Mouse (Mus musculus) liver, embryonic 16.5 days (tissue): ENCODE results near the gene Spast. TPM values are rescaled to one million over a fixed set of nuclear protein-coding genes. Genes with fewer than 3 reads are reported as not detected.

Experiments used
- ATAC-seq: fragments of 200-750 bp; cut with Nextera tagmentation; 2 replicates; pipeline ENCODE4 v1.8.0; 2017; ENCODE audit warnings: low read depth, mild to moderate bottlenecking, moderate number of reproducible peaks, moderate library complexity
- H3K27ac ChIP-seq: fragments of 300-500 bp; sonication (generic); 2 replicates; pipeline ENCODE4 v1.5.1; 2014; ENCODE audit warnings: mild to moderate bottlenecking, low read length
- H3K27me3 ChIP-seq: fragments of 300-500 bp; sonication (generic); 2 replicates; pipeline ENCODE4 v1.6.1; 2014; ENCODE audit warnings: low read depth, low read length, mixed read lengths; ENCODE audit not compliant: control insufficient read depth, insufficient read depth
- H3K36me3 ChIP-seq: fragments of 300-500 bp; sonication (generic); 2 replicates; pipeline ENCODE4 v1.6.1; 2014; ENCODE audit warnings: mild to moderate bottlenecking; ENCODE audit not compliant: control insufficient read depth, insufficient read depth
- H3K4me1 ChIP-seq: fragments of 300-500 bp; sonication (generic); 2 replicates; pipeline ENCODE4 v1.6.1; 2014; ENCODE audit warnings: low read depth, low read length, mixed read lengths; ENCODE audit not compliant: control insufficient read depth
- H3K4me2 ChIP-seq: fragments of 300-500 bp; sonication (generic); 2 replicates; pipeline ENCODE4 v1.6.1; 2014; ENCODE audit warnings: low read depth, low read length, mixed read lengths
- H3K4me3 ChIP-seq: fragments of 300-500 bp; sonication (generic); 2 replicates; pipeline ENCODE4 v1.5.1; 2014; ENCODE audit warnings: low read depth, mild to moderate bottlenecking, low read length
- H3K9ac ChIP-seq: fragments of 300-500 bp; sonication (generic); 2 replicates; pipeline ENCODE4 v1.6.1; 2014; ENCODE audit warnings: low read depth, low read length
- H3K9me3 ChIP-seq: fragments of 300-500 bp; sonication (generic); replicated peaks from 2 replicates; pipeline ENCODE4 v1.6.1; 2016; ENCODE audit warnings: low read length; ENCODE audit not compliant: control insufficient read depth
- WGBS: fragments of 180-500 bp; shearing (Covaris S2); extraction: QIAGEN DNeasy Blood & Tissue Kit; methylation state at CpG from one replicate; pipeline ENCODE4 v1.1.7; 2014; ENCODE audit not compliant: insufficient replicate concordance; 5-methylcytosine and 5-hydroxymethylcytosine counted together
- polyA plus RNA-seq: library from polyadenylated mRNA; unstranded; fragments of >200 nt; fragmentation: Nextera tagmentation; extraction: Ambion mirVana; gene quantifications from 2 replicates; pipeline ENCODE4 v1.2.1, GENCODE M21; 2015

Gene Spast
- polyA plus RNA-seq, 1 experiment from 2014 or later, result 4.2 TPM

DNA sequence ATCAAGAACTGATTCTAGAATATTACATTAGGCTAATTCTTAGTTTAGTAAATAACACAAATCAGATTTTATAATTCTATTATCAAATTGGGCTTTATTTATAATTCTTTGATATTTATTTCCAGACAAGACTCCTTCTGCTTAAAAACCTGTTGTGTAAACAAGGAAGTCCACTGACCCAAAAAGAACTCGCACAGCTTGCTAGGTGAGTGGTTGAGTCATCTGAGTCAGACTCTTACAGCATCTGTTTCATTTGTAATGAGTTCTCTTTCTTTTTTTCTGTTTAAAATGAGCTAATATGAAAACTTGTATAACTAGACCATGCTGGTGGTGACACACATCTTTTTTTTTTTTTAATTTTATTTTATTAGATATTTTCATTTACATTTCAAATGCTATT lies 38.1 kb downstream of the Spast start:
- H3K4me1 ChIP-seq, result no peaks in the 10 kb centered on the region
- peaks cover 22% of the 10 kb centered on the region for H3K36me3 ChIP-seq
- WGBS, result 82% methylated on average over 1 of the region's 1 CpGs
- no peak overlapping the region for H3K4me2 ChIP-seq
- no peak overlapping the region for H3K4me3 ChIP-seq
- no peak overlapping the region for H3K27ac ChIP-seq
- no peaks in the 10 kb centered on the region for H3K9me3 ChIP-seq
- no peaks in the 10 kb centered on the region for H3K27me3 ChIP-seq
- no peak overlapping the region for H3K9ac ChIP-seq
- no peak for ATAC-seq

DNA sequence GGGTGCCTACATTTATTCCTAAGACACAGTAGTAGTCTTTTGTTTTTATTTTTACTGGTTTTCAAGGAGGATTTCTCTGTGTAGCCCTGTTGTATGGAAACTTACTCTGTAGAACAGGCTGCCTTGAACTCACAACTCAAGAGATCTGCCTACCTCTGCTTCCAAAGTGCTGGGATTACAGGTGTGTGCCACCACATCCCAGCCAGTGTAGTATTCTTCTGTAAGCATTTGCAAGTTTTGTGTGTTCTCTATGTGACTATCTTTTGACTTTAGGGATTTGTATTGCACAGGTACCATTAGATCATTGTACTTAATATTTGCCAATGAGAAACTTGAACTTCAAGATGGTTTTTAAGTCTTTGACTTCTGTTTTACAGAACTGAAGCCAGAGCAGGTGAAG lies 47.9 kb downstream of the Spast start:
- no peak overlapping the region for H3K4me3 ChIP-seq
- H3K27me3 ChIP-seq, result no peaks in the 10 kb centered on the region
- ATAC-seq, result no peak
- H3K4me1 ChIP-seq, result no peaks in the 10 kb centered on the region
- H3K9ac ChIP-seq, result no peak overlapping the region
- H3K36me3 ChIP-seq, result peaks cover 7% of the 10 kb centered on the region
- no peak overlapping the region for H3K4me2 ChIP-seq
- H3K9me3 ChIP-seq, result no peaks in the 10 kb centered on the region
- no peak overlapping the region for H3K27ac ChIP-seq

- 80% methylated on average over 3 of the region's 3 CpGs for WGBS
- peaks cover 4% of the 10 kb centered on the region; the same call in 1 of the 2 replicates for H3K4me1 ChIP-seq
- no peak for ATAC-seq
- H3K9ac ChIP-seq, result no peak overlapping the region
- H3K4me3 ChIP-seq, result no peak overlapping the region
- no peaks in the 10 kb centered on the region for H3K9me3 ChIP-seq
- H3K27me3 ChIP-seq, result no peaks in the 10 kb centered on the region
- no peak overlapping the region for H3K4me2 ChIP-seq
- peaks cover 3% of the 10 kb centered on the region; the same call in 1 of the 2 replicates for H3K36me3 ChIP-seq
- no peak overlapping the region for H3K27ac ChIP-seq
Observed at GRCm38 (mm10) chr17:74389847-74390246, 51.1 kb downstream of the Spast start.

GRCm38 (mm10) chr17:74394381-74394780 lies 55.6 kb downstream of the Spast start:
- Histone ChIP-seq H3K27ac (no peak overlapping the region), H3K4me3 (peak overlapping the region; percentile 97; the same call in 1 of the 2 replicates), H3K4me1 (peaks cover 12% of the 10 kb centered on the region), H3K9me3 (no peaks in the 10 kb centered on the region), H3K27me3 (no peaks in the 10 kb centered on the region), H3K4me2 (peak overlapping the region; percentile 91), H3K36me3 (no peaks in the 10 kb centered on the region), H3K9ac (peak overlapping the region; percentile 56; the same call in 1 of the 2 replicates)
- 66% methylated on average over 2 of the region's 2 CpGs for WGBS
- ATAC-seq, result no peak

DNA sequence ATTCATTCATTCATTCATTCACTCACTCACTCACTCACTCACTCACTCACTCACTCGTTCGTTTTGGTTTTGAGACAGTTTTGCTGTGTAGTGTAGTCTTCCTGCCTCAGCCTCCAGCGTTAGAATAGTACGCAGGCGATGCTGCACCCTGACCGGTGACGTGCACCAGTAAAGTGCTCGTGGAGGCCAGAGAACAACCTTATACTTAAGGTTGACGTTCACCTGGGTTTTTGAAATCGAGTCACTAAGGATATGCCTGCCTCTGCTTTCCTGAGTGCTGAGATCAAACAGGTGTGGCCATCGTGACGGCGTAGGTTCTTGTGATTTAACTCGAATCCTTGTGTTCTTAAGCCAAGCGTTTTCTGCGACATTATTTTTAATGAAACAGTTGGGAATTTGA lies 56.1 kb downstream of the Spast start:
- Histone ChIP-seq H3K9ac (peak overlapping the region; percentile 56), H3K36me3 (no peaks in the 10 kb centered on the region), H3K27me3 (no peaks in the 10 kb centered on the region), H3K9me3 (no peaks in the 10 kb centered on the region), H3K4me2 (peak overlapping the region; percentile 91), H3K27ac (peak overlapping the region; percentile 76), H3K4me3 (peak overlapping the region; percentile 97), H3K4me1 (peaks cover 12% of the 10 kb centered on the region)
- ATAC-seq, result peak; percentile 3; the same call in 1 of the 2 replicates
- WGBS, result 19% methylated on average over 16 of the region's 16 CpGs

GRCm38 (mm10) chr17:74395383-74396065 lies 56.7 kb downstream of the Spast start, which contains the start of gene Slc30a6:
Gene Slc30a6 (plus strand): TSS chr17:74395608.
- Histone ChIP-seq H3K27me3 (no peaks in the 10 kb centered on the region), H3K4me2 (peak within 1 kb of the TSS; percentile 91), H3K36me3 (no peaks in the 10 kb centered on the region), H3K9ac (peak within 1 kb of the TSS; percentile 93), H3K9me3 (no peaks in the 10 kb centered on the region), H3K4me3 (peak within 1 kb of the TSS; percentile 97), H3K27ac (peak within 1 kb of the TSS; percentile 93), H3K4me1 (peaks cover 12% of the 10 kb centered on the region)
- WGBS, result under 1% methylated on average over 41 of the region's 41 CpGs
- ATAC-seq, result peak; percentile 99

DNA sequence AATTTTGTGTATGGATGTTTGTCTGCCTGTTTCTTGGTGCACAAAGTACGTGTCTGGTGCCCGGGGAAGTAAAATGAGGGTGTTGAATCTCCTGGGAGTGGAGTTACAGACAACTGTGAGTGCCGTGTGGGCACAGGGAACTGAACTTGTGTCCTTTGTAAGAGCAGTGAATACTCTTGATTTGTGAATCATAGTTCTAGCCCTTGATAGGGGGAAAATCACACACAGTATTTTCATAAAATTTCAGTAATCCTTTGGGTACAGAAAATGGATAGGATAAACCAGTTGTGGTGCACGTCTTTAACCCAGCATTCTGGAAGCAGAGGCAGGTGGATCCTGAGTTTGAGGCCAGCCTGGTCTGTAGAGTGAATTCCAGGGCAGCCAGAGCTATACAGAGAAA lies 58.0 kb downstream of the Spast start:
- Histone ChIP-seq H3K9ac (peak overlapping the region; percentile 35; the same call in 1 of the 2 replicates), H3K27me3 (no peaks in the 10 kb centered on the region), H3K4me3 (peak overlapping the region; percentile 97), H3K4me2 (peak overlapping the region; percentile 91), H3K36me3 (no peaks in the 10 kb centered on the region), H3K4me1 (peaks cover 12% of the 10 kb centered on the region), H3K27ac (no peak overlapping the region), H3K9me3 (no peaks in the 10 kb centered on the region)
- ATAC-seq, result no peak
- WGBS, result 60% methylated on average over 4 of the region's 4 CpGs

DNA sequence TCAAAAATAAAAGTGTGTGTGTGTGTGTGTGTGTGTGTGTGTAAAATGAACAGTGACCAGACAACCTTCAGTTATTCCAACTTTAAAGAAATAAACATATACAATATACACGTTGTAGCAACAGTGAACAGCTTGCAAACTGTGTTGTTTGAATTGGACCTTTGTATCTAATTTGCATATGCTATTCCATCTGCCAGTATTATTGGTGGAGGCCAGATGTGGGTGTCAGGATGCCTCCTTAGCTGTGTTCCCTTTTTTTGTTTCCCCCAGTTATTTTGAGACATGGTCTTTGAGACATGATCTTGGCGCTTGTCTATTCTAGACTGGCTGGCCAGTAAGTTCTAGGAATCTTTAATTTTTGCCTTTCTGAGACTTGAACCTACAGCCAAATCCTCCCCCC lies 58.4 kb downstream of the Spast start:
- Histone ChIP-seq H3K27ac (no peak overlapping the region), H3K9me3 (no peaks in the 10 kb centered on the region), H3K27me3 (no peaks in the 10 kb centered on the region), H3K9ac (no peak overlapping the region), H3K4me1 (peaks cover 12% of the 10 kb centered on the region), H3K4me2 (no peak overlapping the region), H3K4me3 (no peak overlapping the region), H3K36me3 (peaks cover 3% of the 10 kb centered on the region; the same call in 1 of the 2 replicates)
- ATAC-seq, result no peak
- WGBS, result 65% methylated on average over 2 of the region's 2 CpGs

DNA sequence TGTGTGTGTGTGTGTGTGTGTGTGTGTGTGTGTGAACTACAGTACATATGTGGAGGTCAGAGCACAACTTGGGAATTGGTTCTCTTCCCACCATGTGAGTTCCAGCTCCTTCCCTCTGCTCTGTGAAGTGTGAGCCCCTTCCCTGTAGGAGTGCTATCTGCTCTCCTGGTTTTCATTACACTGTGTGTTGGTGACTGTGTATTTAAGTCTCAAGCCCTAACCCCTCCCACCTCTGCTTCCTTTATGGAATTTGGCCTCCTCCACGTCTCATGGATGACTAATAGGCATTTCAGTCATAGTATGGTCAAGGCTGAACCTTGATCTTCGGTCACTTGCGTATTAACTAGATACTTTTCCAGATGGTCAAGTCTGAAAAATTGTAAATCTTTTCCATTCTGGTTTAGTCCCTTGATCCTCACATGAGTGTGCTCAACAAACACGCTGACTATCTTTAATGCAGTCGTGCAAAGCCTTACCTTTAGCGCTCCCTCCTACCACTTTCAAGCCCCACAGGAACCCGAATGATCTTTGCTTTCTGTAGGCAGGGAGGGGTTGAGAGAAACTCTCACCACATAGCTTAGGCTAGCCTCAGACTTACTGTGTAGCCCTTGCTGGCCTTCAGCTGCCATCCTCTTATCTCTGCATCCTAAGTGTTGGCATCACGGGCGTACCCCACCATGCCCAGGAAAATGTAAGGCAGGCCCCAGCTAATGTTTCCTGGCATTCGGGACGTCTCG lies 63.9 kb downstream of the Spast start:
- no peak overlapping the region for H3K9ac ChIP-seq
- H3K4me2 ChIP-seq, result no peak overlapping the region
- H3K9me3 ChIP-seq, result no peaks in the 10 kb centered on the region
- 82% methylated on average over 12 of the region's 12 CpGs for WGBS
- ATAC-seq, result no peak
- H3K4me1 ChIP-seq, result no peaks in the 10 kb centered on the region
- H3K36me3 ChIP-seq, result peaks cover 19% of the 10 kb centered on the region
- no peaks in the 10 kb centered on the region for H3K27me3 ChIP-seq
- H3K27ac ChIP-seq, result no peak overlapping the region
- no peak overlapping the region for H3K4me3 ChIP-seq
